Mouse (Mus musculus) stomach, postnatal 0 days (tissue): ENCODE measurements around the gene Gm6583.

Experiments used
- CTCF ChIP-seq: IDR thresholded peaks from 2 replicates; pipeline ENCODE4 v1.5.1; 2016; ENCODE audit warnings: antibody characterized with exemption, low read depth, mild to moderate bottlenecking, moderate library complexity
- EP300 ChIP-seq: optimal IDR thresholded peaks from 2 replicates; pipeline ENCODE3; 2016; ENCODE audit warnings: antibody characterized with exemption

DNA sequence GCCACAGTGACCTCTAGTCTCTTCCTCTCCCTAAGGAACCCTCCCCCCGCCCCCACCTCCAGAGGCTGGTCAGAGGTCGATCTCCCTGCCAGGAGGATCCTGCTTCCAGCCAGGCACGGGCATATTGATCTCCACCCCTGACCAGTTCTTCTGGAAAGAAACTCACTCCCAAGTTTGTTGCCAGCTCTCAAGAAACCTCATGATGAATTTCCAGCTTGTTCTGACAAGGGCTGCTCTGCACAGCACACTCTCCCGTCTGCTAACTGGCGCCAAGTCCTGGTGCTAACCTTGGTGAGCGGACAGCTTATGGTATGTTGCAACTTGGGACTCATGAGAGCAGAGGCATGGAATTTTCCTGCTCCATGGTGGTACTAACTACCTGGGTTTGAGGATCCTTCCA, 22.9 kb upstream of the Gm6583 start:
- TF ChIP-seq CTCF (no peak), EP300 (no peak)
